Mouse (Mus musculus) midbrain, embryonic 10.5 days (tissue): ENCODE results near the gene Rcn3. TPM values are rescaled to one million over a fixed set of nuclear protein-coding genes. Genes with fewer than 3 reads are reported as not detected.
"Not testable (repeated sequence)": the region's sequence is repeated elsewhere in the genome, so short reads cannot be mapped to it uniquely, and the experiment has no call there.

Experiments used
- DNase-seq: peaks from one replicate; pipeline ENCODE4 v3.0.0-alpha.2; 2017; ENCODE audit warnings: low spot score
- H3K27ac ChIP-seq: fragments of 300-500 bp; sonication (generic); replicated peaks from 2 replicates; pipeline ENCODE4 v1.5.1; 2016; ENCODE audit warnings: mild to moderate bottlenecking
- H3K27me3 ChIP-seq: fragments of 300-500 bp; sonication (generic); 2 replicates; pipeline ENCODE4 v1.6.1; 2016; ENCODE audit warnings: low read depth, mild to moderate bottlenecking; ENCODE audit not compliant: poor library complexity, severe bottlenecking
- H3K36me3 ChIP-seq: fragments of 300-500 bp; sonication (generic); 2 replicates; pipeline ENCODE4 v1.6.1; 2016; ENCODE audit warnings: mild to moderate bottlenecking, moderate library complexity
- H3K4me1 ChIP-seq: fragments of 300-500 bp; sonication (generic); 2 replicates; pipeline ENCODE4 v1.6.1; 2016
- H3K4me3 ChIP-seq: fragments of 300-500 bp; sonication (generic); 2 replicates; pipeline ENCODE4 v1.5.1; 2016; ENCODE audit warnings: mild to moderate bottlenecking, moderate library complexity
- H3K9me3 ChIP-seq: fragments of 300-500 bp; sonication (generic); replicated peaks from 2 replicates; pipeline ENCODE4 v1.6.1; 2016; ENCODE audit warnings: mild to moderate bottlenecking
- WGBS: fragments of 180-500 bp; shearing (Covaris S2); methylation state at CpG from one replicate; pipeline ENCODE4 v1.1.7; 2016; 5-methylcytosine and 5-hydroxymethylcytosine counted together
- polyA plus RNA-seq: library from polyadenylated mRNA; unstranded; fragments of >200 nt; fragmentation: Nextera tagmentation; extraction: Ambion mirVana; gene quantifications from 2 replicates; pipeline ENCODE4 v1.2.1, GENCODE M21; 2016

Gene Rcn3
- polyA plus RNA-seq, 1 experiment from 2014 or later = 122 TPM

DNA sequence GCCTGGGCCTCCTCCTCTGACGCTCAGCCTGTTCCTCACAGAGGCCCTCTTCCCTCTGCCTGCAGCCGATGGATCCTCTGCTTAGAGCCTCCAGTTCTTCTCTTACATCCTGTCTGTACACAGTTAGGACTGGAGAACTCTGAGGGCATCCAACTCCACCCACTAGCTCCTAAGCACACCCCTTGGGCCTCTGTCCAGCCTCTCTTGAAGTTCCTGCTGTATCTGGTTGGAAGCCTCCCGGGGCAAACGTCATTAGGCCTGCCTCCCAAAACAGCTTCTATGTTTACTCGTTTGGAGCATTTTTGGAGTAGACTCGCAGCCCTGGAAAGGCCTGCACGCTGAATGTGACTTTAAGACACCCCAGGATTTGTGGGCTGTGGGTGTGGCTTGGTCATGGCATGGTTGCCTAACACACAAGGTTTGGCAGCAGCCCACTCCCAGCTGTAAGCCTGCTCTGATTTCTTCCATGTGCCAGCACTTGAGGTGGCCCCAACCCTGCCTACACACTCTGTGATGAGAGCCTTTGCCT lies 11.7 kb upstream of the Rcn3 start, which contains the start of gene Fcgrt:
Fcgrt (minus strand) TSS at position 200 of the 529 bp plus-strand sequence.
- H3K9me3 ChIP-seq = no peaks in the 10 kb centered on the region
- no peak for DNase-seq
- peaks cover 37% of the 10 kb centered on the region for H3K4me1 ChIP-seq
- H3K27me3 ChIP-seq = no peaks in the 10 kb centered on the region
- no peak within 1 kb of the TSS; the same call in 1 of the 2 replicates for H3K4me3 ChIP-seq
- WGBS = 83% methylated on average over 7 of the region's 7 CpGs
- H3K27ac ChIP-seq = peak within 1 kb of the TSS; percentile 7; the same call in 1 of the 2 replicates
- H3K36me3 ChIP-seq = no peaks in the 10 kb centered on the region

DNA sequence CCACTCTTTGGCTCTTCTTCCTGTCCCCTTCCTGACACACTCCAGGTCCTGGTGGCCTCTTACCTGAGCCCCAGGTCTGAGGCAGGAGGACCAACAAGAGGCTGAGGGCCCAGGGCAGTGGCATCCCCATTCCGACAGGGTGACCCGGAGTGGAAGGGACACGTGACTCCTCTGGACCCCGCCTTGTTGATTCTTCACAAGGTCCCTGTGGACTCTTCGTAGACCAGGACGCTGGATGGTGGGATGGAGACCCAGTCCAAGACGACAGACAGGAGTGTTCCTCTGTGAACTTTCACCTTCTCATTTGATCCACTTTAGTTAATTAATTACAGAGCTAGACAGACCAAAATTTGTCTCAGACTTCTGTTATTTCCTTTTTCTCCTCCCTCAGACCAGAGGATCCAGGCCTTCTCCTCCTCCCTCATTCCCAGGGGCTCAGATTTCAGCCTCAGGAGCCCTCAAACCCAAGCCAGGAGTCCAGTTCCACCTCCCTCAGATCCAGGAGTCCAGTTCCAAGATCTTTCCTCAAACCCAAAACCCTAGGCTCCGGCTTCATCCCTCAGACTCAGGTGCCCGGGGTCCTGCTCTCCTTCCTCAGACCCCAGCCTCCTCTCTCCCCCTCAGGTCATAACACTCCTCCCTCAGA lies 11.0 kb upstream of the Rcn3 start:
- Histone ChIP-seq H3K27ac (peak overlapping the region; percentile 7; the same call in 1 of the 2 replicates), H3K4me3 (no peak overlapping the region; the same call in 1 of the 2 replicates), H3K4me1 (peaks cover 37% of the 10 kb centered on the region), H3K27me3 (no peaks in the 10 kb centered on the region), H3K9me3 (no peaks in the 10 kb centered on the region), H3K36me3 (no peaks in the 10 kb centered on the region)
- no peak for DNase-seq
- WGBS = 87% methylated on average over 9 of the region's 9 CpGs

DNA sequence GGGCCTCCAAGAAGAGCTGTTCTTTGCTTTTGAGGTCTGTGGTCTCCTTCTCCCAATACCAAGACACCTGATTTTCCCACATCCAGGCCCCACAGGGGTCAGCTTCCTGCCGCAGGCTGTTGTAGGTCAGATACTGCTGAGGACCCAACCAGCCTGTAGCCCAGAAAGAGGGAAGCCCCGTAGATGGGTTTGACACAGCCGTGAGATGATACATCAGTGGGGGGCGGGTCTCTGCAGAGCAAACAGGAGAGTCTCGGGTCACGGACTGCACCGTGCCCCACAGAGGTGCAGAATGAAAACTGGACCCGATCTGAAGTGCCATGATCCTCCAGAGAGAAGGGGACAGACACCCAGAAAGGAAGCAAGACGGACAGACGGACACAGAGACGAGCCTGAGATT lies 10.4 kb upstream of the Rcn3 start:
- H3K36me3 ChIP-seq = no peaks in the 10 kb centered on the region
- no peaks in the 10 kb centered on the region for H3K27me3 ChIP-seq
- no peak for DNase-seq
- H3K9me3 ChIP-seq = no peaks in the 10 kb centered on the region
- peaks cover 36% of the 10 kb centered on the region for H3K4me1 ChIP-seq
- WGBS = 90% methylated on average over 11 of the region's 11 CpGs
- H3K27ac ChIP-seq = no peak overlapping the region
- no peak overlapping the region for H3K4me3 ChIP-seq

DNA sequence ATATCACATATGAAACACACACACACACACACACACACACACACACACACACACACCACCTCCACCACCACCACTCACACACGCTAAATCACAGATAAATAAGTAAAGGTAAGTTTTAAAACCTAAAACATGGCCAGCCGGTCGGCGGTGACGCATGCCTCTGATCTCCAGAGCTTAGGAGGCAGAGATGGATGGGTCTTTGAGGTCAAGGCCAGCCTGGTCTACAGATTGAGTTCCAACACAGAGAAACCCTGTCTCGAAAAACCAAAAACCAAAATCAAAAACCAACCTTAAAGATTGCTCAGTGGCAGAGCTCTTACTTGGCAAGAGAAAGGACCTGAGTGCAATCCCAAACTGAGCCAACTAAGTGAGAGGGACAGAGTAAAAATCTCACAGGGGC lies 8.0 kb upstream of the Rcn3 start:
- no peak for DNase-seq
- Histone ChIP-seq H3K9me3 (no peaks in the 10 kb centered on the region), H3K4me3 (no peak overlapping the region), H3K27ac (no peak overlapping the region), H3K36me3 (no peaks in the 10 kb centered on the region), H3K4me1 (peaks cover 16% of the 10 kb centered on the region), H3K27me3 (no peaks in the 10 kb centered on the region)
- WGBS = 95% methylated on average over 6 of the region's 6 CpGs

DNA sequence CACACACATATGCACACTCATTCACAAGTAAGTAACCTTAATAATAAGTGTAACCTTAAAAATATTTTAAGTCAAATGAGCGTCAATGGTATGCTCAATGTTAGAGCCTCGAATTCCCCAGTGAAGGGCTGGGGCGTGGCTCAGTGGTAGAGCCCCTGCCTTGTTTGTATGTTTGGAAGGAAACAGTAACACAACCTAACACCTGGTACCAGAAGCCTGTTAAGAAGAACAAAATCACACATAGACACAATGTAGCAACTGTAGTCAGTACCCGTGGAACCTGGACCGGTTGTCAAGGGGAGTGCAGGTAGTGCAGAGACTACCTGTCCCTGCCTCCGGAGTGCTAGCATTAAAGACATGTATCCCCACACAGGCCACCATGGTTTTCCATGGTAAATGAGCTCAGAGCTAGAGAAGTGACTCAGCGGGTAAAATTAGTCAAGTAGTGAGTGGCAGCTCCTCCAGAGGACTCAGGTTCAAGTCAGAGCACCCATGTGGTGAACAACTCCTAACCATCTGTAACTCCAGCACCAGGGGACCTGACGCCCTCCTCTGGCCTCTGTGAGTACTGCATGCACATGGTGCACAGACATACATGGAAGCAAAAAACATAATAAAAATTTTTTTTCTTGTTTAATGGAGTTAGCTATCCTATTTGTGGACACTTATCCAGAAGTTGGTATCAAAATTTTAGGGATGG lies 6.7 kb upstream of the Rcn3 start:
- Histone ChIP-seq H3K27me3 (no peaks in the 10 kb centered on the region), H3K4me1 (peaks cover 9% of the 10 kb centered on the region), H3K36me3 (no peaks in the 10 kb centered on the region), H3K9me3 (no peaks in the 10 kb centered on the region), H3K4me3 (no peak overlapping the region), H3K27ac (no peak overlapping the region)
- DNase-seq = no peak
- WGBS = 90% methylated on average over 8 of the region's 8 CpGs

DNA sequence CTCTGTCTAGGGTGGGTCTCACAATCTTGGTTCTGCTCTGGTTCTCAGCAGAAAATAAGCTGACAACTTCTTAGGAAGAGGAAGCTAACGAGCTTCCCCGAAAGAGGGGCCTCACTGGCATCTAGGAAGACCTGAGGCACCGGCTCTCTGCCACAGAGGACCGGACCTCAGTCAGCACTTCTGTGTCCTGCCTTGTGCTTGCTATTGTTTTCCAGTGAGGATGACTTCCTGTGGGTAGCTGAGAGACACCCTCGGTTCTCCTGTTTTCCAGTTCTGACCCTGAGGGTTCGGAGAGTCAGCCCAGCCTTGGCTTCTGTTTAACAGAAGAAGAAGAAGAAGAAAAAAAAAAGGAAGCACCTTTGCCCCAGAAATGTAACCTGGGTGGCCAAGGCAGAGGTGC lies 5.5 kb upstream of the Rcn3 start:
- Histone ChIP-seq H3K27me3 (no peaks in the 10 kb centered on the region), H3K4me3 (no peak overlapping the region), H3K9me3 (no peaks in the 10 kb centered on the region), H3K27ac (no peak overlapping the region), H3K36me3 (no peaks in the 10 kb centered on the region), H3K4me1 (peaks cover 12% of the 10 kb centered on the region)
- WGBS = 77% methylated on average over 6 of the region's 6 CpGs
- no peak for DNase-seq

DNA sequence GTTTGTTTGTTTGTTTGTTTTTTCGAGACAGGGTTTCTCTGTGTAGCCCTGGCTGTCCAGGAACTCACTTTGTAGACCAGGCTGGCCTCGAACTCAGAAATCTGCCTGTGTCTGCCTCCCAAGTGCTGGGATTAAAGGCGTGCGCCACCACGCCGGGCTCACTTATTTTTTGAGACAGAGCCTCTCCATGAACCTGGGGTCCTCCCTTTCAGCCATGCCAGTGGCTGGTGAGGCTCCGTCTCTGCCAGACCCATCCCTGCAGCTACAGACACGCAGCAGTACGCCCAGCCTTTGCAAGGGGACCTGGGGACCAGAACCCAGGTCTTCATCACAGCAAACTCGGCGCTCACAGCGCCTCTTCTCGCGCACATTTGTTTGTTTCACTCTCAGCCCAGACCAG lies 3.9 kb upstream of the Rcn3 start:
- not testable (repeated sequence) for DNase-seq, H3K27me3 ChIP-seq, H3K9me3 ChIP-seq, H3K36me3 ChIP-seq, H3K4me3 ChIP-seq, H3K27ac ChIP-seq
- H3K4me1 ChIP-seq = peaks cover 27% of the 10 kb centered on the region
- 92% methylated on average over 14 of the region's 14 CpGs for WGBS

DNA sequence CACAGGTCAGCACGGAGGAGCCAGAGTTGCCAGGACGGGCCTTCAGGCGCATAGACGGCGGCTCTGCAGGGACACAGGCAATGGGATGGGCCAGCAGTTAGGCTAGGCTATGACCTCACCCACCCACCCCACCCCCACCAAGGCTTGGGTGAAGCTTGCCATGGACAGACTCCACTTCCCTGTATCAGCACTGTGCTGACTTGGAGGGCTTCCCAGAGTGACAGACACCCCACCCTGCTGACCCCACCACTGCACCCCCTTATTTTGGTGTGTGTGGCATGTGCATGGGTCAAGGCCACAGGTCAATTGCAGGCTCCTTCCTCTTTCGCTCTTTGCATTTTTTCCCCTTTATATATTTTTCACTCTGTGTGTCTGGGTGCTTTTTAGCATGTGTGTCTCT lies 3.3 kb upstream of the Rcn3 start:
- no peaks in the 10 kb centered on the region for H3K9me3 ChIP-seq
- H3K36me3 ChIP-seq = no peaks in the 10 kb centered on the region
- no peak overlapping the region for H3K4me3 ChIP-seq
- H3K27ac ChIP-seq = no peak overlapping the region; the same call in 1 of the 2 replicates
- H3K4me1 ChIP-seq = peaks cover 31% of the 10 kb centered on the region
- 83% methylated on average over 6 of the region's 6 CpGs for WGBS
- H3K27me3 ChIP-seq = 0 out of 2 replicates have a peak, but pooled peaks cover 5% of the 10 kb centered on the region
- DNase-seq = no peak

DNA sequence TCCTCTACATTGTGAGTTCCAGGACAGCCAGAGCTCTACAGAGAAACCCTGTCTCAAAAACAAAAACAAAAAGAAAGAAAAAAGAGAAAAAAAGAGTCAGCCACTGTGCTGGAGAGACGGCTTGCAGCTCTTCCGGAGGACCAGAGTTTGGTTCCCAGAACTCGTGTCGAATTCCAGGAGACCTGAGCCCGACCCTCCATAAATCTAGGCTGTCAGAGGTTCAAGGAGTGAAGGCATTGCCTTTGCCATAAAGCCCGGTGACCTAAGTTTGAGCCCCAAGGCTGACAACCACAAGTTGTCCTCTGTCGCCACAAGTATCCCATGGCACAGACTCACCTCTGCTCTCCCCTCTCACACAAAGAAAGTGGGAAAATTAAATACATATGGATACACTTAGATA lies 2.1 kb upstream of the Rcn3 start:
- Histone ChIP-seq H3K4me1 (peaks cover 31% of the 10 kb centered on the region), H3K36me3 (no peaks in the 10 kb centered on the region), H3K27me3 (0 out of 2 replicates have a peak, but pooled peaks cover 5% of the 10 kb centered on the region), H3K27ac (no peak overlapping the region), H3K9me3 (no peaks in the 10 kb centered on the region), H3K4me3 (no peak overlapping the region)
- WGBS = 79% methylated on average over 7 of the region's 7 CpGs
- no peak for DNase-seq

DNA sequence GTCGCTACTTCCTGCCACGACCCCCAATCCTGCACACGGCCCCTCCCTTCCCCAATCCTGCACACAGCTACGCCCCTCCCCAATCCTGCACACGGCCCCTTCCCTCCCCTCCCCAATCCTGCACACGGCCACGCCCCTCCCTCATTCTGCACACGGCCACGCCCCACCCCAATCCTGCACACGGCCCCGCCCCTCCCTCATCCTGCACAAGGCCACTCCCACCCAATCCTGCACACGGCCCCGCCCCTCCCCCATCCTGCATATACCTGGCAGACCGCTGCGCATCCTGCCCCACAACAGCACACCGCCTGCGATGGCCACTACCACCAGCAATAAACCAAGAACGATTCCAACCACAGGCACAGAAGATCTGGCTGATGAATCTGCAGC lies 1.5 kb upstream of the Rcn3 start:
- H3K36me3 ChIP-seq = peaks cover 2% of the 10 kb centered on the region
- no peak overlapping the region for H3K4me3 ChIP-seq
- H3K27me3 ChIP-seq = 0 out of 2 replicates have a peak, but pooled peaks cover 5% of the 10 kb centered on the region
- WGBS = 40% methylated on average over 18 of the region's 18 CpGs
- H3K27ac ChIP-seq = peak overlapping the region; percentile 46; the same call in 1 of the 2 replicates
- no peaks in the 10 kb centered on the region for H3K9me3 ChIP-seq
- H3K4me1 ChIP-seq = peaks cover 31% of the 10 kb centered on the region
- DNase-seq = no peak

DNA sequence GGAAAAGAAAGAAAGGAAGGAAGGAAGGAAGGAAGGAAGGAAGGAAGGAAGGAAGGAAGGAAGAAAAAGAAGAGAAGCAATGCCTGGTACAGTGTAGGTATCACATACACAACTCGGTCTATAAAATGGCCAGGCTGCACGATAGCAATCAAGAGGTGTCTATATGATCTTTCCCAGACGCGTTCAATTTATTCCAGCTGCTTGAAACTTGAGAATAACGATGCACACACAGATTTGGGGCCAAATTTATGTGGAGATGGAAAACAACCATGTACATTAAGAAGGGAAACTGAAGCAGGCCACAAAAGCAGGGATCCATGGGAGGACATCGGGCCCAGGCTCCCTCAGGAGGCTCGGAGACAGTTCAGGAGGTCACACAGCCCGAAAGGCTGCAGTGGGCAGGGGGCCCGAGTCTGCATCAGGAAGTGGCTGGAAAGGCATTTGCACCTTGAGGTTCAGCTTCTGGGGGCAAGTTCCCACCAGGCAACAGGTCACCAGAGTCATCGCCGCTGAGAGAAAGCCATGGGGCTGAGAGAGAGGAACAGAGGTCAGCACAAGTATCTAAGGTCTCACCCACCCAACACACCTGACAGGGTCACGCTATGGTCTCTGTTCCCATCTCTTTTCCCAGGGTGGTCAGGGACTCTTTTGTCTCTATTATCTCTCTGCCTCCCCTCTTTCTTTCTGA lies 951 bp upstream of the Rcn3 start:
- Histone ChIP-seq H3K4me1 (peaks cover 31% of the 10 kb centered on the region), H3K27ac (peak overlapping the region; percentile 46; the same call in 1 of the 2 replicates), H3K9me3 (no peaks in the 10 kb centered on the region), H3K4me3 (peak overlapping the region; percentile 21; the same call in 1 of the 2 replicates), H3K36me3 (peaks cover 8% of the 10 kb centered on the region), H3K27me3 (0 out of 2 replicates have a peak, but pooled peaks cover 5% of the 10 kb centered on the region)
- 68% methylated on average over 12 of the region's 12 CpGs for WGBS
- DNase-seq = no peak
